Mouse (Mus musculus): ENCODE data around the gene Shisa6.

DNA sequence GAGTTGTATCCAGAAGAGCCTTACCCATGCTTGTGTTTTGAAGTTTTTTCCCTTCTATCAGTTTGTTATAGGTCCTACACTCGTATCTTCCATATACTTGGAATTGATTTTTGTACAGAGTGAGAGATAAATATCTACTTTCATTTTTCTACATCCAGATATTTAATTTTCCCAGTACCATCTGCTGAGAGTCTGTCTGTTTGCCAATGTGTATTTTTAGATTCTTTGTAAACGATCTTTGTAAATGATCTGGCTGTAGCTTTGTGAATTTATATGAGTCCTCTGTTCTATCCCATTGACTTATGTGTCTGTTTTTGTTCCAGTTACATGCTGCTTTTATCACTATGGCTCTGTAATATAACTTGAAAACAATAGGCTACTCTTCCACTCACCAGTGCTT, 348.0 kb downstream of the Shisa6 start:
- TF ChIP-seq JUN (IDR thresholded peaks at IDR 0.05; ENCODE audit: insufficient read depth, low read depth, low read length) (no peak), POLR2A (IDR thresholded peaks at IDR 0.05; ENCODE audit: low read depth, low read length) (no peak), MYC (IDR thresholded peaks at IDR 0.05; ENCODE audit: low read depth, low read length) (no peak), USF2 (conservative IDR thresholded peaks at IDR 0.05; ENCODE audit: low read depth, low read length) (no peak), E2F4 (IDR thresholded peaks at IDR 0.05; ENCODE audit: insufficient replicate concordance, low read depth, low read length) (no peak), MXI1 (IDR thresholded peaks at IDR 0.05; ENCODE audit: low read depth, low read length) (no peak), EP300 (IDR thresholded peaks at IDR 0.05; ENCODE audit: low read length) (no peak), CTCF (conservative IDR thresholded peaks at IDR 0.05 in 1 of 2, IDR thresholded peaks at IDR 0.05 in 1 of 2; ENCODE audit: low read depth in 2 of 2, low read length in 2 of 2) (no peak), NELFE (IDR thresholded peaks at IDR 0.05; ENCODE audit: low read depth, low read length) (no peak), TCF12 (IDR thresholded peaks at IDR 0.05; ENCODE audit: low read depth, low read length) (no peak)
